Comparison of ENCODE assay signal across 9 mouse cellular contexts in the genomic region with DNA sequence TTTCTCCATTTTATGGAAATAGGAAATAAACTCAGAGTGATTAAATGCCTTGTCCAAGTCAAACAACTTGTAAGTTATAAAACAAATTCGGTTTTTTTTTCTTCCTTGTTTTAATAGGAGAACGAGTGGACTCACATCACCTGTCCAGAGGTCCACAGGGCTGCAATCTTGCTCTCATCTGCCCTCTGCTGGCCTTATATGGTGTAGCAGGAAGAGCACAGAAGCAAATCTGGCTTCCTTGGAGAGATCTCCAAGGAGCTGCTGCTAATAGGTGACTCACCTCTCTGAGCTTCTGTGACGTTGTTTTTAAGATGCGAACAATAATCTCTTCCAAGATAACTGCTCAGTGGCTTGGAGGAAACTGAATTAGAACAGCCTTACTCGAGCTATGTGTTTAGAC.
A peak's percentile ranks its signal among the peaks of the same experiment; 100 is the strongest.
DNase-seq lines count a peak whose midpoint lies in the region; ATAC-seq lines count a peak whose summit lies in the region.
"Had no signal": no experiment of that assay in that cellular context is flagged by ENCODE, and none has a peak within 500 bp of the region (broad histone marks: within the 10 kb centered on the region; RNA-seq: fewer than 3 reads in every experiment).

No protein-coding gene starts in this region.

- H3K27ac ChIP-seq in midbrain, embryonic 11.5 days (ENCODE audit: low read depth, low read length): no peak overlapping the region
- H3K27ac ChIP-seq in midbrain, embryonic 15.5 days: no peak overlapping the region
- H3K27ac ChIP-seq in limb, embryonic 11.5 days (replicated peaks; ENCODE audit: low read depth, low read length): no peak overlapping the region
- H3K27ac ChIP-seq: midbrain, embryonic 12.5 days had no signal

- H3K9ac ChIP-seq in midbrain, embryonic 11.5 days (ENCODE audit: low read length): no peak overlapping the region
- H3K9ac ChIP-seq in midbrain, embryonic 15.5 days: no peak overlapping the region
- no peak overlapping the region for H3K9ac ChIP-seq in limb, embryonic 11.5 days (ENCODE audit: low read length)
- H3K9ac ChIP-seq: midbrain, embryonic 12.5 days had no signal

- no peaks in the 10 kb centered on the region for H3K9me3 ChIP-seq in midbrain, embryonic 11.5 days (ENCODE audit: control insufficient read depth, low read length)
- no peaks in the 10 kb centered on the region for H3K9me3 ChIP-seq in midbrain, embryonic 15.5 days
- H3K9me3 ChIP-seq in limb, embryonic 11.5 days (ENCODE audit: control insufficient read depth, low read length): no peaks in the 10 kb centered on the region
- H3K9me3 ChIP-seq: midbrain, embryonic 12.5 days had no signal

- H3K36me3 ChIP-seq in midbrain, embryonic 11.5 days (ENCODE audit: control insufficient read depth, insufficient read depth, low read length): no peaks in the 10 kb centered on the region
- H3K36me3 ChIP-seq in midbrain, embryonic 15.5 days (replicated peaks): no peaks in the 10 kb centered on the region
- no peaks in the 10 kb centered on the region for H3K36me3 ChIP-seq in limb, embryonic 11.5 days (ENCODE audit: control insufficient read depth, insufficient read depth, low read length)
- H3K36me3 ChIP-seq: midbrain, embryonic 12.5 days had no signal

- no peaks in the 10 kb centered on the region for H3K4me1 ChIP-seq in midbrain, embryonic 11.5 days (ENCODE audit: control insufficient read depth, insufficient read depth, low read length)
- peaks cover 7% of the 10 kb centered on the region; the same call in 1 of the 2 replicates for H3K4me1 ChIP-seq in midbrain, embryonic 15.5 days
- H3K4me1 ChIP-seq in limb, embryonic 11.5 days (ENCODE audit: control insufficient read depth, insufficient read depth, low read length): no peaks in the 10 kb centered on the region

- intact Hi-C loops in heart, postnatal 36 days (cut with DNase I): loop anchor here (5.0 kb wide), 1 partner anchor 157 kb away; no protein-coding TSS in a partner anchor

- H3K4me3 ChIP-seq in midbrain, embryonic 11.5 days (ENCODE audit: low read depth, low read length): no peak overlapping the region
- H3K4me3 ChIP-seq in midbrain, embryonic 15.5 days: no peak overlapping the region
- no peak overlapping the region for H3K4me3 ChIP-seq in limb, embryonic 11.5 days (ENCODE audit: low read depth, low read length)
- H3K4me3 ChIP-seq: midbrain, embryonic 12.5 days had no signal

- ATAC-seq in midbrain, embryonic 11.5 days (ENCODE audit: low FRiP score): no peak
- ATAC-seq in midbrain, embryonic 15.5 days (replicated peaks): no peak
- ATAC-seq in common myeloid progenitor, adult 5-6 weeks (replicated peaks; ENCODE audit: low read depth, poor library complexity, severe bottlenecking): peak; percentile 60; the same call in 1 of the 2 replicates
- no peak for ATAC-seq in limb, embryonic 11.5 days (ENCODE audit: insufficient number of reproducible peaks, low FRiP score, low TSS enrichment, low read depth)
- no peak for ATAC-seq in erythroblast, adult 5-6 weeks (replicated peaks; ENCODE audit: low FRiP score, poor library complexity, severe bottlenecking)

- no peaks in the 10 kb centered on the region for H3K27me3 ChIP-seq in midbrain, embryonic 11.5 days (ENCODE audit: control insufficient read depth, insufficient read depth, low read length)
- 0 out of 2 replicates have a peak, but pooled peaks cover 4% of the 10 kb centered on the region for H3K27me3 ChIP-seq in midbrain, embryonic 15.5 days (replicated peaks)
- H3K27me3 ChIP-seq in limb, embryonic 11.5 days (ENCODE audit: control insufficient read depth, insufficient read depth, low read length): no peaks in the 10 kb centered on the region
- H3K27me3 ChIP-seq: midbrain, embryonic 12.5 days had no signal

- H3K4me2 ChIP-seq in midbrain, embryonic 11.5 days: no peak overlapping the region
- H3K4me2 ChIP-seq in midbrain, embryonic 15.5 days: no peak overlapping the region
- H3K4me2 ChIP-seq in limb, embryonic 11.5 days (ENCODE audit: low read depth, severe bottlenecking): no peak overlapping the region
- H3K4me2 ChIP-seq: midbrain, embryonic 12.5 days had no signal

- 20% methylated on average over 5 of the region's 5 CpGs for WGBS in midbrain, embryonic 11.5 days
- WGBS in midbrain, embryonic 15.5 days: 20% methylated on average over 5 of the region's 5 CpGs
- WGBS in limb, embryonic 11.5 days: 15% methylated on average over 5 of the region's 5 CpGs

- DNase-seq in midbrain, embryonic 11.5 days (ENCODE audit: low spot score, missing footprints): peak; percentile 95
- peak; percentile 38 to 81 for DNase-seq in adrenal gland, adult (ENCODE audit: inconsistent age in 2 of 2, low spot score in 1 of 2)
- DNase-seq in heart, postnatal 36 days: peak; percentile 25 to 55
- DNase-seq in limb, embryonic 11.5 days (ENCODE audit: low spot score): peak; percentile 83
- DNase-seq in right cerebral cortex, adult 18-20 months: peak; percentile 51

Comparison
In these comparisons a context has a peak if more than half of its experiments do, and no peak if none do; other contexts are left out.
1. DNase-seq: peak in every context shown above with its lines; median percentile 95 in midbrain, embryonic 11.5 days; 83 in limb, embryonic 11.5 days; 60 in adrenal gland, adult; 51 in right cerebral cortex, adult 18-20 months; 40 in heart, postnatal 36 days.